Mouse (Mus musculus) retina, postnatal 7 days (tissue): ENCODE measurements at regions not wholly inside any gene's neighbourhood (a gene's known extent, or its start where the extent isn't known, plus 50 kb on each side); places are given as distances from the start of the nearest gene placed in this dataset.

ENCODE experiments used
- DNase-seq: peaks from one replicate; pipeline ENCODE4 v3.0.0-alpha.2; 2012; ENCODE audit warnings: low read depth, low spot score

- no peak for DNase-seq
Measured at GRCm38 (mm10) chr7:88959332-88960124, 444.5 kb downstream of the Tmem135 start.

GRCm38 (mm10) chr7:88954978-88955377 is 449.0 kb downstream of the Tmem135 start:
- DNase-seq = no peak

GRCm38 (mm10) chr7:88945338-88945737 is 458.7 kb downstream of the Tmem135 start:
- DNase-seq = no peak

- no peak for DNase-seq
Measured at GRCm38 (mm10) chr7:88944936-88945335, 459.1 kb downstream of the Tmem135 start.

- DNase-seq = no peak
Measured at GRCm38 (mm10) chr7:88941246-88941910, 462.6 kb downstream of the Tmem135 start.

- DNase-seq = no peak
Measured at GRCm38 (mm10) chr7:88940196-88940595, 463.8 kb downstream of the Tmem135 start.

GRCm38 (mm10) chr7:88928245-88928795 is 475.7 kb downstream of the Tmem135 start:
- no peak for DNase-seq
